Mouse (Mus musculus) spleen, postnatal 4 days (tissue): ENCODE measurements around the gene Vmn2r43.
"Not testable (repeated sequence)": the region's sequence is repeated elsewhere in the genome, so short reads cannot be mapped to it uniquely, and the experiment has no call there.

ENCODE experiments used
- DNase-seq, 2 experiments: peaks; one replicate each; pipeline ENCODE4 v3.0.0; 2022; ENCODE audit warnings: low spot score in 2 of 2

The Vmn2r43 gene

DNA sequence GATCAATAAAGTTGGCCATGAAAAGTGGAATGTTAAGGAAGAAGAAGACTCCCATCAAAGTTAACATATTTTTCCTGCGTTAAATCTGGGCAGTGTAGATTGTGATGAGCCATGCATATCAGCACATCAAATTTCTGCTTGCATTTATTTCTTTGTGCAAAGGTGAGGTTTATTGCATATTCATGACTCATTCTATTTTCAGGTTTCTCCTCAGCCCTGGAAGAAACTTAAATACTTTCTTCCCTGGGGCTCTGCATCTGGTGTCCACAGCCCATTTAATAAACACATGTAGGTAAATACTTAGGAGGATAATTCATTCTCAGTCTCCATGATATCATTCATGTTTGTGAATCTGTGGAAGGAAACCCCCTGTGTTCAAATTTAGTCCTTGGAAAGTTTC, at the start of gene Vmn2r43:
Vmn2r43 (minus strand) TSS at position 101 of the 400 bp plus-strand sequence.
- DNase-seq: not testable (repeated sequence)

DNA sequence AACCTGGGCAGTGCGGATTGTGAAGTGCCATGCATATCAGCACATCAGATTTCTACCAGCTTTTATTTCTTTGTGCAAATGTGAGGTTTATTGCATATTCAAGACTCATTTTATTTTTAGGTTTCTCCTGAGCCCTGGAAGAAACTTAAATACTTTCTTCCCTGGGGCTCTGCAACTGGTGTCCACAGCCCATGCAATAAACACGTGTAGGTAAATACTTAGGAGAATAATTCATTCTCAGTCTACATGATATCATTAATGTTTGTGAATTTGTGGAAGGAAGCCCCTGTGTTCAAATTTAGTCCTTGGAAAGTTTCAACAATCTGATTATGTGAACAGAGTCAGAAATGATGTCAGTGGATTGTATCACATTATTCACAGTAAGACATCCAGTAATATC, 60.2 kb downstream of the Vmn2r43 start, which contains the start of gene Vmn2r42:
Vmn2r42 (minus strand) TSS at position 101 of the 400 bp plus-strand sequence.
- DNase-seq: not testable (repeated sequence)
